Mouse (Mus musculus) cerebellum, adult 18-20 months (tissue): ENCODE results near the gene Plxdc1.

Experiments
- DNase-seq, 2 experiments: peaks; one replicate each; pipeline ENCODE4 v3.0.0; 2021

Gene Plxdc1

GRCm38 (mm10) chr11:97906905-97907304 lies 79.3 kb downstream of the Plxdc1 start:
- DNase-seq: no peak

GRCm38 (mm10) chr11:97905941-97906340 lies 80.3 kb downstream of the Plxdc1 start:
- no peak for DNase-seq

DNA sequence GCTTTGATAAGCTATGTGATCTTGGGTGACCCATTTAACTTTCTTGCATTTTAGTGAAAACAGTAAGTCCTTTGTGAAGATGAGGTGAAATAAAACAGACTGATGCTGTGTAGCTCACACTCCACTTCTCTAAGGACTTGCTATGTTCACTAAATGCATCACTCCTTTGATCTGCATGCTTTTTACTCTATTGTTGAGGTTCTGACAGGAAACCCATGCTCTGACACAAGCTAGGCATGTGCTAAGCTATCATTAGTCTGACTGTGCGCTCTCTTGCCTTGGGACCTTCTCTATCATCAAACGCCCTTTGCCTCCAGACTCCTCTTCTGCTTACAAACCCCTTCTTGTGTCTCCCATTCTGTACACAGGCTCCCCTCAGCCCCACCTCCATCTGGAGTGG lies 80.7 kb downstream of the Plxdc1 start:
- DNase-seq: no peak

DNA sequence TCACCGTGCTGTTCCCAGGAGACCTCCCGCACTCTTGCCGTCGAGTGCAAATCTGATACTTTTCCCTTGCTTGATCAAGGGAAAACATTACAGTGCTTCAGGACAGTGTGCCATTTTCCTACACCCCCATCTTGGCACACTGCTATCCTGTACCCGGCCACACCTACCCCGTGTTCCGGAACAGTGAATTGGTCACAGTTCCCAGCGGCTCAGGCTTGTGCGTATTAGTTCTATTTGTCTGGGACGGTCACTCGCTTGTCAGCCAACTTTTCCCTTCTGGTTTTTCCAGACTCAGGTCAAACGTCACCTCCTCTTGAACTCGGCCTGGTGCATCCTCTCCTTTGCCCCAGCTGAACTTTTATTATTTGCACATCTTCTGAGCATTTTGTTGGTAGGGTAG lies 81.4 kb downstream of the Plxdc1 start:
- DNase-seq: no peak

- no peak for DNase-seq
Measured at GRCm38 (mm10) chr11:97901806-97902205, 84.4 kb downstream of the Plxdc1 start.

DNA sequence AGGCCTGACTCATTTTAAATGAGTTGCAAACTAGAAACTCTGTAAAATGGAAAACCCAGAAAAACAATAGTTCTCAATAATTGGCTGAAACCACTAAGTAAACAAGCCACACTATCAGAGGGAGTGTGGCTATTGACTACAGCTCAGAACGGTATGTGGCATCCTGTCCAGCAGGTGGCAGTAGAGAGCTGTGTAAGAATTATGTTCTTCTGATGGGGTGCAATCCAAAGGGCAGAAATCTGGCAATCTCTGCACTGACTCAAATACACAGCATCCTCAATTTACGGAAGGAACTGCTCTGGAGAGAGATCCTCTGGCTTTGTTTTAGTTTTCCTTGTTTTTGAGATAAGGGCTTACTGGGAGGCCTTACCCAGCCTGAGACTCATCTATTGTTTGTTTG lies 86.4 kb downstream of the Plxdc1 start:
- peak; percentile 89 to 93 for DNase-seq

DNA sequence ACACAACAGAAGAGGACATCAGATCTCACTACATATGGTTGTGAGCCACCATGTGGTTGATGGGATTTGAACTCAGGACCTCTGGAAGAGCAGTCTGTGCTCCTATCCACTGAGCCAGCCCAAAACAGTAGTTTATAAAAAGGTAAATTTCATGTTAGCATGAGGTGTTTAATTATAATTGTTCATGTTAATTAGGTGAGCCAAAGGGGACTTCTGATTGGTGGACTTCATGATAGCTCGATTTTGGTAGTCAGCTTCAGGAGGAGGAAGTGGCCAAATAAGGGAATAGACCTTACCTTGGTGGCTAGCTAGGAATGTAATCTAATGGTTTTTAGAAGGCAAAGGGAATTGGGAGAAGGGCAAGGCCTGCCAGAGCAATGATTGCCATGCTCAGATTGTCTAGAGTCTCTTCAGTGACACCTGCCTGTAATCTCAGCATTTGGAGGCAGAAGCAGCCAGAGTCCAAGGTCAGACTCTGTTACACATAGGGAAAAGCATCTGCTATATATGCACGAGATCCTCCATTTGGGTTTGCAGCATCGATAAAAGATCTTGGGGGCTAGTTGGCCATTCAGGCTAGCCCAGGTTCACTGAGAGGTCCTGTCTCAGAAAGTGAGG lies 88.6 kb downstream of the Plxdc1 start:
- no peak for DNase-seq

GRCm38 (mm10) chr11:97896655-97897054 lies 89.6 kb downstream of the Plxdc1 start:
- DNase-seq: no peak

DNA sequence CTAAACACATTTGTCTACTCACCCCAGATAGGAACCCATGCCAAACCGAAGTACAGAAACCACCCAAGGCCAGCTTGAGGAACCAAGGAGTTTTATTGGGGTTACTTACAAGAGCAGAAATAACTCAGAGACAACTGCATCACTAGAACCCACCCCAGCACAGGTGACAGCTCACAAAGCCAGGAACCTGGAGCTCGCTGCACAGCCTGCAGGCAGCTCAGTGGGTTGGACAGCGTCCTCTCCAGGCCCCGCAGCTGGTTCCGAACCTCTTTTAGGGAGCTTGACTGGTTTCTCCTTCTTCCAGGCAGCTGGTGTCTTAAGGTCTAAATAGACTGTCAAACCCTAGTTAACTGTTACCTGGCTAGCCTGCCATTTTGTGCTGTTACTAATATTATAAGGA lies 94.4 kb downstream of the Plxdc1 start:
- no peak for DNase-seq

DNA sequence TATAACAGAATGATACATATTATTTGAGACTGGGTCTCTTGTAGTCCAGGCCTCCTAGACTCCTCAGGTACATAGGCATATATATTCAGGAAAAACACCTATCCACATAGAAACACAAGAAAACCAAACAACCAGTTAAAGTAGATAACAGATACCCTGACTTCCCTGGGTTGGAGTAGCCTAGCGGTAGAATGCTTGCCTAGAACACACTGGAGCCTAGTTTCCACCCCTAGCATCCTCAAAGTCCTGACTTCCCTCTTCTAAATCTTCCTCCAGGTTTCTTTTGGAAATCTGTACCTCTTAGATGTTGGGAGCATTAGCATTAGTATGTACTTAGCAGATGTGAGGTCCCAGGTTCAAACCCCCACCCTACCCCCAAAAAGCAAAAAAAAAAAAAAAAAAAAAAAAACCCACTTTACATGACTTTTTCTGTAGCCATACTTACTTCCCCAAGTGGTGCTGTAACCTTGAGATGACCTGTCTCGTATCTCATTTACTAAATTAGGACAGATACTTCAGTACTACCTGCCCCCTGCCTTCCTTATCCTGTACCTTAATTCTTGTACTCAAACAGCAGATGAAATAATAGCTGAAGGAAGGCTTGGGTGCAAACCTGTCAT lies 100.8 kb downstream of the Plxdc1 start:
- DNase-seq: no peak

DNA sequence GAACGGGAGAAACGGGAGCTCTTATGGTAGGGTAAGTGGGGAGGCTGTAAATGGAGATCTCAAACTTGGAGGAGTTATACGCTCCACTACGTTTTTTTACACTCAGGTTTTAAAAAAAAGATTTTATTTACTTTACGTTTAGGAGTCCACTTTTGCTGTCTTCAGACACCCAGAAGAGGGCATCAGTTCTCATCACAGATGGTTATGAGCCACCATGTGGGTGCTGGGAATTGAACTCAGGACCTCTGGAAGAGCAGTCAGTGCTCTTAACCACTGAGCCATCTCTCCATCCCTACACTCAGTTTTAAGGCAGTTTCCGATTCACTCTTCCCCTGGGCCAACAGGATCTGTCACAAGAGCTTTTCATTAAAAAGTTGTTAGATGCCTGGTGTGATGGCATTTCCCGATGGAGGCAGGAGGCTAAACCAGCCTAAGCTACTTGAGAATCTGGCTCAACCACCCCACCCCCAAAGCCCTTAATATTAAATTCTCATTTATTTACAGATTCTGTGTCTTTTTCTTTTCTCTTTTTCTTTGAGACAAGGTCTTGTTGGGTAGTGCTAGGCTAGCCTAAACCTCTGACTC lies 101.6 kb downstream of the Plxdc1 start:
- peak in 1 of 2 experiments; percentile 9 for DNase-seq

DNA sequence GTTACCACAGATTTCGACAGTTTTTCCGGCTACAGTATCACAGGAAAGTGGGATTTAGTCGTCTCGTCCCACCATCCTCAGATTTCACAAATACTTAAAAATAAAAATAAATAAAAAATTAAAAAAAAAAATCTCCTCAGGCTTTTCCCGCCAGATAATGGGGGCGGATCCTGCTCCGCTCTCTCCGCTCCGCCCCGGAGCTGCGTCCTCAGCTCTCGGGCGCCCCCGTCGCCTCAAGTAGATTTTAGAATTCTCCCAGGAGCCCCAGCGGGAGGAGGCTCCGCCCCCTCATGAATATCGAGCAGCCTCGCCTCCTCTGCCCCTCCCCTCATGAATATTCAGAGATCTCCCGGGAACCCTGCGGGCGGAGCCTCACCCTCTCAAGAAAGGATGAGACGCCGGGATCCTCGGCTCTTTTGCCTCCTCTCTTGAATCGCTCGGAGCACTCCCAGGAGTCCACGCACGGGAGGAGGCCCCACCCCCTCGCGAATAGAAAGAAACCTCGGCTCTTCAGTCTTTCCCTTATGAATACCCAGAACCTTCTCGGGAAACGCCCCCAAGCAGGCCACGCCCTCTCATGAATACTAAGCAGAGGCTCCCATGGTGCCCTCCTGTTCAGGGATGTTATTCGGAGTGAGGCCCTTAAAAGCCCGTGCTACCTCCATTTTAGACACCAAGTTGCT lies 102.2 kb downstream of the Plxdc1 start, which contains the start of gene Fbxo47:
TSS of gene Fbxo47 (minus strand) at position 237 of the 683 bp plus-strand sequence.
- peak; percentile 98 for DNase-seq

DNA sequence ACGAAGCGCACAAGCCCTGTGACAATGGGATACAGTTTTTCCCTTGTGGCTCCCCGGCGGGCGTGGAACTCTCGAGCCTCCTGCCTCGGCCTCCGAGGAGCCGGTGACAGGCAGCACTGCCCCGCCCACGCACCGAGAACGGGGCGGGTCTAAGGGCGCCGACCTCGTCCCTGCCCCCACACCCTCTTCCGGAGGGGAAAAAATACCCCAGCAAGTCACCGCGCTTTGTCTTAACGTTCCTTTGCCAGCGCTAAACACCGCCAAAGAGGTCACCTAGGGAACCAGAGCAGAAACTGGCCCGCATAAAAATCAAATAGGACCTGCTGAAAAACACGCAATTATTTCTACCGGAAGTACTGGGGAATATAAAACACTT lies 102.7 kb downstream of the Plxdc1 start:
- DNase-seq: peak; percentile 74 to 85

- DNase-seq: no peak
Measured at GRCm38 (mm10) chr11:97880362-97880761, 105.9 kb downstream of the Plxdc1 start.

DNA sequence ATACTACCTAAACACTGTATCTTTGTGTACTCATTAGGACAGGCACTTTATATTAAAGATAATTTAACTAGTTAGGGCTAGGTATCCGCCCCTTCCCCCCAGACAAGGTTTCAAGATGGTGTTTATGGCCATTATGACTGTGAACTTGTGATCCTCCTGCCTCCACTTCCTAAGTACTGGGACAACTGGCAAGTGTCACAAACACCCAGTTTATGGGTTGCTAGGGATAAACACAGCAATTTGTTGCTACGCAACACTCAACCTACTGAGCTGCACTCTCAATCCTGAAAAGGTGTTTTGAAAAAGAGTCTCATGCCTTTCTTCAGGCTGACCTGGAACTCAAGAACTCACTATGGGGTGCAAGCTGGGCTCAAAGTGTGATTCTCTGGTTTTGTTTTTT lies 108.9 kb downstream of the Plxdc1 start:
- DNase-seq: no peak

- DNase-seq: no peak
Measured at GRCm38 (mm10) chr11:97874396-97874795, 111.8 kb downstream of the Plxdc1 start.
